Mouse (Mus musculus) right cerebral cortex, adult 18-20 months (tissue): ENCODE data around the gene Rhot1.
A peak's percentile ranks its signal among the peaks of the same experiment; 100 is the strongest.

Experiments
- DNase-seq: peaks from one replicate; pipeline ENCODE4 v3.0.0; 2022; ENCODE audit warnings: mixed read lengths

The Rhot1 gene

GRCm38 (mm10) chr11:80289701-80290445, 81.1 kb downstream of the Rhot1 start:
- peak; percentile 75 for DNase-seq

- no peak for DNase-seq
Measured at GRCm38 (mm10) chr11:80291004-80291403, 82.2 kb downstream of the Rhot1 start.

- no peak for DNase-seq
Measured at GRCm38 (mm10) chr11:80292463-80292862, 83.6 kb downstream of the Rhot1 start.

GRCm38 (mm10) chr11:80295066-80295465, 86.2 kb downstream of the Rhot1 start:
- DNase-seq, result no peak

- no peak for DNase-seq
Measured at GRCm38 (mm10) chr11:80295785-80296184, 87.0 kb downstream of the Rhot1 start.

GRCm38 (mm10) chr11:80299513-80300235, 90.9 kb downstream of the Rhot1 start:
- DNase-seq, result peak; percentile 50

GRCm38 (mm10) chr11:80300551-80301315, 91.9 kb downstream of the Rhot1 start, which contains the start of gene Rhbdl3:
Gene Rhbdl3 (plus strand): TSS chr11:80300912.
- peak; percentile 61 for DNase-seq

GRCm38 (mm10) chr11:80301316-80302045, 92.7 kb downstream of the Rhot1 start:
- DNase-seq, result peak; percentile 20

- DNase-seq, result no peak
Measured at GRCm38 (mm10) chr11:80302046-80302390, 93.2 kb downstream of the Rhot1 start.

GRCm38 (mm10) chr11:80302536-80302935, 93.7 kb downstream of the Rhot1 start:
- DNase-seq, result peak; percentile 90

- no peak for DNase-seq
Measured at GRCm38 (mm10) chr11:80303746-80304145, 94.9 kb downstream of the Rhot1 start.

GRCm38 (mm10) chr11:80304846-80305245, 96.0 kb downstream of the Rhot1 start:
- peak; percentile 88 for DNase-seq

- no peak for DNase-seq
Measured at GRCm38 (mm10) chr11:80308537-80308936, 99.7 kb downstream of the Rhot1 start.

- DNase-seq, result no peak
Measured at GRCm38 (mm10) chr11:80311271-80311670, 102.5 kb downstream of the Rhot1 start.

GRCm38 (mm10) chr11:80312049-80312448, 103.2 kb downstream of the Rhot1 start:
- DNase-seq, result no peak

- DNase-seq, result no peak
Measured at GRCm38 (mm10) chr11:80312565-80312964, 103.7 kb downstream of the Rhot1 start.

GRCm38 (mm10) chr11:80313462-80313861, 104.6 kb downstream of the Rhot1 start:
- no peak for DNase-seq

- no peak for DNase-seq
Measured at GRCm38 (mm10) chr11:80313944-80314343, 105.1 kb downstream of the Rhot1 start.

- no peak for DNase-seq
Measured at GRCm38 (mm10) chr11:80315743-80316639, 107.2 kb downstream of the Rhot1 start.
